Mouse (Mus musculus) urinary bladder, postnatal 4 days (tissue): ENCODE data around the gene Zfp668.
A peak's percentile ranks its signal among the peaks of the same experiment; 100 is the strongest.
"Not testable (repeated sequence)": the region's sequence is repeated elsewhere in the genome, so short reads cannot be mapped to it uniquely, and the experiment has no call there.

ENCODE experiments used
- DNase-seq, 2 experiments: peaks; one replicate each; pipeline ENCODE4 v3.0.0; 2021 to 2022; ENCODE audit warnings: low spot score in 2 of 2

The Zfp668 gene

DNA sequence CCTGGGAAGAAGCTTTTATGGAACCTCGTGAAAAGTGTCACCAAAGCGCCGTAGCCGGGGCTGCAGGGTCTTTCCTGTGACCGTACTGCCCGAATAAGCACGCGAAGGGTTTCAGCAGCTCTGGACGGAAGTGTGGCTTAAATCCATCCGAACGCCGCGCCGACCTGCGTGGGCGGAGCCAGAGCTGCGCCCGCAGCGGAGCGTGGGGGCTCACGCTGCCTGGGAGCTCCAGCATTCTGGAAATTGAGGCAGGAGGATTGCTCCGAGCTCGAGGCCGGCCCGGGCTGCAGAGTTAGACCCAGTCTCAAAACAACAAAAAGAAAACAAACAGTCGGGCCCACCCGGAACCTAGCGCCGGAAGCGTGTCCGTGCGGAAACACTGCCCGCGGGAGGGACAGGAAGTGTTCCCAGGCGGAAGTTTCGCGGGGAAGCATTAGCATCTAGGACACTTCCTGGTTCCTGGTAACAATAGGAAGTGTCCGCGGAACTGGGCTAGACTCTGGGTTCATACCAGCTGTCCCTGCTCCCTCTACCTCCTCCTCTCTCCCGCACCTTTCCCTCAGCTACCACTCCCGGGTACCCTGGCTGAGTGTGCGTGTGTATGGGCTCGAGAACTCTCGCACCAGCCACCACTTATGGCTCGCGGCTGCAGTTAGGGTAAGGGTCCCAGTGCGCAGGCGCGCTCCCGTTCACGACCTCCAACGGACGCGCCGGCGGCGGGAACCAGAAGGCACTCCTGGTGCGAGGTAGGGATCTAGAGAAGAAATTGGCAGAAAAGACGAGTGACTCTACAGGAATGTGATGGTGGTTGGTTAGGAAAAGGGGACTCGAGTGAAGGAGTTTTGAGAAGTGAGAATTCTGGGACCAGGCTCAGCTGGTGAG is at the start of gene Zfp668:
Gene Zfp668, minus strand, starts transcription at position 362 of the 882 bp plus-strand sequence.
- DNase-seq = peak; percentile 85 to 91

DNA sequence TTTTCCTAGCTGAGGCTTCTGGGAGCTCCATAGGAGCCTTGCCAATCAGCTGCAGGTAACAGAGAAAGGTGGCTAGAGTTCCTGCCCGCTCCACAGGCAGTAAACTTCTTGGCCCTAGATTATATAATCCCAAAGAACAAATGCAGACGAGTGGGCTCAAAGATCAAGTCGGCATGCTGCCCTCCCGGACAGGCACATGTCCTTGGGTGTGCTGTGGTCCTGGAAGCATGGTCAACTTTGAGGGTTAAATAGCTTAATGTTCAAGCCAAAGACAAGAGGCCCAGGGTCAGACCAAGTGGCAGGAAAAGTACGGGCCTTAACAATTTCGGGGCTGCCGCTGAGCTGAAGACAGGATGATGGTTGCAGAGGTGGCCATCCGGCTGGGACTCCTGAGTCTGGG is 49.4 kb upstream of the Zfp668 start:
- no peak for DNase-seq

DNA sequence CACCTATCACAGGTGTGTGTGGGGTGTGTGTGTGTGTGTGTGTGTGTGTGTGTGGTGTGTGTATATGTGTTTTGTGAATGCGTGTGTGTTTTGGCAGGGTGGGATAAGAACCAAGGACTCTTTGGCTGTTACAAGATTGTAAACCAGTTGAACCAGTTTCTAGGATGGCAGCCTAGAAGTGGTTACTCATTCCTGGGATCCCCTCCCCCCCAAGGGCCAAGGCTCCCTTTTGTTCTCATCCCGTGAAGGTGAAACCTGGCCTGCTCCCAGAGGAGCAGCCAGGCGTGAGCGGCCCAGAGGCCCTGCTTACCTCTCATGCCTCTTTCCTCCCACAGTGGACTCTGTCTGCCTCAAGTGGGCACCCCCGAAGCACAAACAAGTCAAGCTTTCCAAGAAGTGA is 48.6 kb upstream of the Zfp668 start:
- DNase-seq = no peak

DNA sequence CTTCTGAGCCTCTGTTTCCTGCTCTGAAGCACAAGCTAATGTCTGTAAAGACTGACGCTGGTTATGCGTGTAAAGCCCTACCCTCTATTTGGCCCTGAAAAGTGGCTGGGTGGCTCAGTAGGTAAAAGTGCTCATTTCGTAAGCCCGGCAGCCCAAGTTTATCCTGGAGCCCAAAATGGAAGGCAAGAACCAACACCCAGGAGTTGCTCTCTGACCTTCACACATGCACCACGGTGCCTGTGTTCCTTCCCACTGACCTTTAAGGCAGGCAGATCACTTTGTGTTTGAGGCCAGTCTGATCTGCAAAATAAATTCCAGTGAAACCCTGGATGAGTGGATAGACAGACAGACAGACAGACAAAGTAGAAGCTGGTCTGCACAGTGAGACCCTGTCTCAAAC is 47.1 kb upstream of the Zfp668 start:
- DNase-seq = no peak

DNA sequence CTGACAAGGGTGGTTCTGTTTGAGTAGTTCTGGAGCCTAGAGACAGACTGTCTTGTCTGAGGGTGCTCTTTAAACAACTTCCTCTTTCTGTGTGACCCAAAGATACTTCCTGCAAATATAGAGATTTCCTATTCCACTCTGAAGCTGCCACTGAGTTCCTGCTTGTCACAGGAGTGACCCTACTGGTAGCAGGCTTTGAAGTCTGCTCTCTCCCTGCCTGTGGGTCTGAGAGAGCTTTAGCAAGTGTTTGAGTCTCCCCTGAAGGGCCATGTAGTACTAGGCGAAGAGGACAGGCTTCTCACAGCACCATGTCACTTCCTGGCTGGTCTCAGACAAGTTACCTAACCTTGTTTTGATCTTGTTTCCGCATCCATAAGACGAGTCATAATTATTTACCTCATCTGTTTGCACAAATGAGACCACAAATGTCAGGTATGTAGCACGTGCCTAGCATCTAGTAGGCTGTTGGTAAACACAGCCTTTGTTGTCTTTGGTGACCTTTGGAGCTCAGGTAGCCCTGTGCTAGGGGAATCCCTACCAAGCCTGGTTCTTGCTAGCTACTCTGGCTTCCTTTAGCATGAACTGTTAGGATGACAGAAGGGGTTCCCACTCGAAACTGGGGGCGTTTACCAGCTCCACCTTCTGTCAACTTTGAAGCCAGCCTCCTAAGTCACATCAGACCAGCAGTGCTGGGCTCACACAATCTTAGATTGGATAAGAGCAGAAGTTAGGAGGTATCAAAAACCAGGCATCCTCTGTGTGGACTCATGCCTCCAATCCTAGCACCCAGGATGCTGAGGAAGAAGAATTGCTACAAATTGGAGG is 46.0 kb upstream of the Zfp668 start:
- DNase-seq = no peak

DNA sequence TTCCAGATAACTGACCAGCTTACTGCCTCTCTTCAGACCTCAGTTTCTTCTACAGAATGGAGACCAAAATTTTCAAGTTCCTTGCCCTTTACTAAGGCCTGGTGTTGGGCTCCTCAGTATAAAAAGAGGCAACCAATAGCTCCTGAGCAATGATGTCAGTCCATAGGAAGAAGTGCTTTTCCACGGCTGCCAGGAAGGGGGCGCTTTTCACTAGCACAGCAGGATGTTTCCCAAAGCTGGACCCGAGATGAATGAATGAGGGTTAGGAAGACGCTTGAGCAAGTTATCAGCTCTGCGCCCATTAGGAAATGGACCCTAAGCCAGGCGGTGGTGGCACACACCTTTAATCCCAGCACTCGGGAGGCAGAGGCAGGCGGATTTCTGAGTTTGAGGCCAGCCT is 44.9 kb upstream of the Zfp668 start:
- no peak for DNase-seq

DNA sequence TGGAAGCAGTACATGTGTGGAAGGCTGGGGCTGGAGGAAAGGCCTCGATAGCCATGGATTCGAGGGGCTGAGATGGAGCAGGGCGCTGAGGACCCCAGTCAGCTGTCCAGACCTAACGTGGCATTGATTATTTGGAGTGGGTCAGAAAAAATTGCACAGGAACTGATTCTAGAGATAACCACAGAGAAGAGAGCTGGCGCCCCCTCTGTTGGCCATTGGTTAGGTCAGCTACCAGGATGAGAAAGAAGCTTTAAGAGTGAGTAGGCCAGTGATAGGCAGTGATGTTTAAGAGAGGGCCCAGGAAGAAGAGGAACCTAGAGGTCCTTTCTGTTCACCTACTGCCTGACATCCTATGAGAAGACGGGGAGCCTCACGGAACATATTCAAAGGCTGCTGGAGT is 42.7 kb upstream of the Zfp668 start:
- DNase-seq = no peak

DNA sequence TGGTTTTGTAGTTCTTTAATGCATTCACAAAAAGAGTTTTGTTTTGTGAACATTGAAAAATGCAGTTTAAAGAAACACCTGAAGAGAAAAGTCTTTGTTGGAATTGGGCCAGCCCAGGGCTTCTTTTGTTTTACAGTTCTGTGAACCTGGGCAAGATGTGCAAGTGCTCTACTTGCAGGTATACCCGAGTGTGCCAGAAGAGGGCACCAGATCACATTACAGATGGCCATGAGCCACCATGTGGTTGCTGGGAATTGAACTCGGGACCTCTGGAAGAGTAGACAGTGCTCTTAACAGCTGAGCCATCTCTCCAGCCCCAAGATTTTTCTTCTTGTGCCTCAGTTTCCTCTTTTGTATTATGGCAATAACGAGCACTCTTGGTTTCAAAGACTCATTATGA is 41.6 kb upstream of the Zfp668 start:
- no peak for DNase-seq

DNA sequence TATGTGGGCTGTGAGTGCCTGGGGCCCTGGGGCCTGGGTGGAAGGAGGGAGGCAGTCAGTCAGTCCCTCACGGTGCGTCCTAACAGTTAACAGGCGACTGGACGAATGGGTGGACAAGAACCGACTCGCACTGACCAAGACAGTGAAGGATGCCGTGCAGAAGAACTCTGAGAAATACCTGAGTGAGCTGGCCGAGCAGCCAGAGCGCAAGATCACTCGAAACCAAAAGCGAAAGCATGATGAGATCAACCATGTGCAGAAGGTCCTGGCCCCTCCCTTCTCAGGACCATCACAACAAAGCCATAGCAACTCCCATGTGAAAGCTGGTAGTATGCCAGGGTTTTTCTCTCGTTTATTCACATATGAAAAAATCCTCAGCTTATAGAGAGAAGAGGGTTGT is 38.7 kb upstream of the Zfp668 start:
- no peak for DNase-seq

DNA sequence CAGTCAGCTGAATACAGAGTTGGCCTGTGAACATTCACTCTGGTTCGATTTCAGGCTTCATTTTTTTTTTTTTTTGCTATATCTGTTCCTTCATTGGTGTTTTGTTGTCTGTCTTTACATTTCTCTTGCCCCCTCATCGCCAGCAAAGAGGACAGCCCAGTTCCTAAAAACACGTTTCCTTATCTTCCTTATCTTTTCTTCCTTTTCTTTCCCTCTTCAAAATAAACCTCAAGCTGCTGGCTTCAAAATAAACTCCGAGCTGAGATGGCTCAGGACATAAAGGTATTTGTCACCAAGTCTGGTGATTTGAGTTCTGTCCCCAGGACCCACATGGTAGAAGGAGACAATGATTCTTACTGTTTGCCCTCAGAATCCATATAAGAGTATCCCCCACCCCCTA is 36.3 kb upstream of the Zfp668 start:
- DNase-seq = no peak

DNA sequence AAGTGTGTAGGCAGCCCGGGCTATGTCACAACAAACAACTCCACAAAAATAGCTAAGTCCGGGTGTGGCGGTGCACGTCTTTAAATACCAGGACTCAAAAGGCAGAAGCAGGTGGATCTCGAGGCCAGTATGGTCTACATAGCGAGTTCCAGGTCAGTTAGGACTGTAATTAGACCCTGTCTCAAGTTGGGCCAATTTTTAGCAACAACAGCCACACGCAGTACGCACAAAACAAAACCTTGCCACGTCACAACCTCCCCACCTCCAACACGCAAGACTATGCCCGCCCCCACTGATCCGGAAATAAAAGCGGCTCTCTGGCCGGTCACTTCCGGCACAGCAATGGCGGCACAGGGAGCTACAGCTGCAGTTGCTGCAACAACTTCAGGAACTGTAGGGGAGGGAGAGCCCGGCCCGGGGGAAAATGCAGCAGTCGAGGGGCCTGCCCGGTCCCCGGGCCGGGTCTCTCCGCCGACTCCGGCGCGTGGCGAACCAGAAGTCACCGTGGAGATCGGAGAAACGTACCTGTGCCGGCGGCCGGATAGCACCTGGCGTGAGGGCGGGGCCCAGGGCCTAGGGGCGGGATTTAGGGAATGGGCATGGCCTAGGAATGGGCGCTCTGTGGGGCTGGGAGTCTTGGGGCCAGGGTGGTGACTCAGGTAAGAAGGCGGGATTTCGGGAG is 35.7 kb upstream of the Zfp668 start, which contains the start of gene Kat8:
Gene Kat8, plus strand, starts transcription at position 327 of the 682 bp plus-strand sequence.
- peak; percentile 84 to 87 for DNase-seq

DNA sequence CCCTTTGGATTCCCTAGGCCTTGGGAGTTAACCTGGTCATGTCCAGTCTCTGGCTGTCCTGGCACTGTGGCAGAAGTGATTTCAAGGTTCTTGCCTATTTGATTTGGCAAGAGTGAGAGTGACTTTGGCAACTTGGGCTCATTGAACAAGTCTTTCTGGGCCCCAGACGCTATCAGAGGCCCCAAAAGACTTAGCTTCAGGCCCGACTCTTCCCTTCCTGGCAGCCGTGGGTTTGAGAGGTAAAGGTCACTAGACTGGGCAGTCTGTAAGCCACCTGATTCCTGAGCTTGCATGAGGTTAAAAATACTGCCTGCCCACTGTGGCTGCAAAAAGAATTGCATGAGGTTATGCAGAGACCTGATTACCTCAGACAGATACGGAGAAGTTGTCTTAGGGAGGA is 32.0 kb upstream of the Zfp668 start:
- no peak for DNase-seq

DNA sequence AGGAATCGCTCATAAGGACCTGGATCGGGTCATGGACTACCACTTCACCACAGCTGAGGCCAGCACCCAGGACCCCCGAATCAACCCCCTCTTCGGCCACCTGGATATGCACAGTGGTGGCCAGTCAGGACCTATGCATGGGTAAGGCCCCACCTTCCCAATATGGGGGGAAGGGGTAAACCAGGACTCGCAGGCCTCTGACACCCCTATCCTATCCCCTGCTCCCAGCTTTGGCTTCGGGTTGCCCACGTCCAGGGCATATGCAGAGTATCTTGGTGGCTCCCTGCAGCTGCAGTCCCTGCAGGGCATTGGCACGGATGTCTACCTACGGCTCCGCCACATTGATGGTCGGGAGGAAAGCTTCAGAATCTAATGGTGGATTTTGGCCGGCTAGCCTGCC is 31.3 kb upstream of the Zfp668 start:
- no peak for DNase-seq

DNA sequence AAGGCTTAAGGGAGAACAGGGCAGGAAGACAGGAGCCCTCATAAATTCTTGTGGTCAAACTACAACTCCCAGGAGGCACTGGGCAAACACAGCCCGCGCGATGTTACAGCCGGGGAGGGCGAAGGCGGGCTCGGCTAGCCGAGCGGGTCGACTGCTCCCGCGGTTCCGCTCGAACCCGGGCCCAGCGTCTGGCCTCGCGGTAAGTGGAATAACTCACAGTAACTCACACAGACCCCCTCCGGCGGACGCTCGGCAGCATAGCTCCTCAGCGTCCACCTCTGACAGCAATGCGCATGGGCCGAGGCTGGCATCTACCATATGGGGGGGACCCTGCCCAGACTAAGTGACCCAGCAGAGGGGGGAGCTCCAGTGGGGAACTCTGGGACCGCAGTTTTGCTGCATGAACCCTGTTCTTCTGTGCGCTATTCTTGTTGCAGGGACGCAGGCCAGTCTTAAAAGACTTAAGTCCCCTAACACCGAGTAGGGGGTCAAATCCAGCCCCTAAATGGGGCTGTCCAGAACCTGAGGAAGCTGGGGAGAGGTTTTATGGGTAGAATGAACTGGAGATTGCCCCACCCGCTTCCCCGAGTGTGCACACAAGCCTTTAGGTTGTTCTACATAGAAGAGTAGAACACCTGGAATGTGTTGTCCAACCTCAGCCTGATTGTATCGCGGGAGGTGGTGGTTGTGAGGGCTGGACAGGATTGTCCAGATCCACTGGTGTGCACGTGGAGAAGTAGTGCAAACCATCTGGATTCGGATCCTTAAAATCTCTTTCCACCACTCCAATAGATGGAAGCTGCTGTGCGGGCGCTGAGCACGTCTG is 27.6 kb upstream of the Zfp668 start, which contains the start of gene Bckdk:
Gene Bckdk, plus strand, starts transcription at position 112 of the 826 bp plus-strand sequence.
- DNase-seq = peak; percentile 77 to 83

DNA sequence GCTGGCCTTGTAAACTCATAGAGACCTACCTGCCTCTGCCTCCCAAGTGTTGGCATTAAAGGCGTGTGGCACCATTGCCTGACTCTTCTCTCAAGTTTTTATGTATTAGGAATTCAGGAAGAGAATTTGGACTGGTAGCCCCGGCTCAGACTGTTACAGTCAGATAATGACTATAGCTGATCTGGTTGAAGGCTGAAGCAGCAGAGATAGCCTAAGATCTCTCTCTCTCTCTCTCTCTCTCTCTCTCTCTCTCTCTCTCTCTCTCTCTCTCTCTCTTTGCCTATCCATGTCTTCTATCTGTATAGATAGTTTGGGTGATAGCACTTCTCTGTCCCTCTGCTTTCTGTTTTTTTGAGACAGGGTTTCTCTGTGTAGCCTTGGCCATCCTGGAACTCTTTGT is 25.1 kb upstream of the Zfp668 start:
- no peak for DNase-seq

DNA sequence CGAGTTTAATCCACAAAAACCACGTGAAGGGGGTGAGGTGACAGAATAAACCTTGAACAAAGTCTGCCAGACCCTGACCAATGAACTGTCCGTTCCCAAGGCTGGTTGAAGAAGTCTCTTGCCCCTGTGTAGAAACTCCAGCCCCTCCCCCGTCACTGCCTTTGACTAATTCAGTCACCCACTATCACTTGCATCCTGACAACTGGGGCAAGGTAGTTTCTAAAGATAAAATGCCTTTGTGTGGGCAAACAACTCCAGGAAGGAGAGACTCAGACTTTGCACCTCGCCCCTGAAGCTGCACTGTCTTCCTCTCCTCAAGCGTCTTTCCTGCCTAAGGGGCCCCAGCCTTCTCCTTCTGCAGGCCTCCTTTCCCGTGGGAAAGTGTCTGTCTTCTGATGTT is 23.4 kb upstream of the Zfp668 start:
- DNase-seq = no peak

DNA sequence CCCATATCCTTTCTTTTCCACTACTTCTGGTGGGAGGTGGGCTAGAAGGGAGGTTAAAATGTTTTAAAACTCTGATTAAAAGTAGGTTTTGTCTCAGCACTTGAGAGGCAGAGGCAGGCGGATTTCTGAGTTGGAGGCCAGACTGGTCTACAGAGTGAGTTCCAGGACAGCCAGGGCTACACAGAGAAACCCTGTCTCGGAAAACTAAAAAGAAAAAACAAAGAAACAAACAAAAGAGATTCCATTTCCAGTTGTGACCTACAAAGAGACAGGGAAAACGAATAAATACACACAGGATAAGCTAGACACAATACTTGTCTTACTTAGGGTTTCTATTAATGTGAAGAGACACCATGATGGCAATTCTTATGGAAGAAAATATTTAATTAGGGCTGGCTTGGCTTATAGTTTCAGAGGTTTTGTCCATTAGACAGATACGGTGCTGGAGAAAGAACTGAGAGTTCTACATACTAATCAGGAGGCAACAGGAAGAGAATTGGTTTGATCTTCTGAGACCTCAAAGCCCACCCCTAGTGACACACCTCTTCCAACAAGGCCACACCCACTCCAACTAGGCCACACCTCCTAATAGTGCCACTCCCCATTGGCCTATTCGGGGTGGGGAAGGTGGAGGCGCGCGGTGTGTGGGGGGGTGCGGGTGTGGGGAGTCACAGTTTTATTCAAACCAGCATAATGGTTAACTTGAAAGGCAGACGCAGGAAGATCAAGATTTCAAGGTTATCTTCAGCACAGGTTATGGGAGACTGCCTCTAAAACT is 21.7 kb upstream of the Zfp668 start:
- no peak for DNase-seq

DNA sequence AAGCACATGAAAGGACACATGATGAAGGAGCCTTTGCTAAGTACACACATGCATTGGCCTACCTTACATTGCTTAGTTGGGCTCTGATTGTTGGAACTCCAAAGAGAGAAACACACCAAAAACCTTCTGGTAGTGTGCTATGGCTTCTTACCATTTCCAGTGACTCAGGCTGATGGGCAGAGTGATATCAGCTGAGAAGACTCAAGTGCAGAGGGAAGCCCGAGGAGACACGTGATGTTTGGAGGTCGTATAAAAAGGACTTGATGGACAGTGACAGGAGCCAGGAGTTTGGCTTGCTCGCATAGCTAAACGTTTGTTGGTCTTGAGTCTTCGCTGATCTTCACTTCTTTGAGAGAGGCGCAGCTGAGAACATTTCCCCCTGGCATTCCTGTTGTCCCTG is 20.9 kb upstream of the Zfp668 start:
- no peak for DNase-seq

DNA sequence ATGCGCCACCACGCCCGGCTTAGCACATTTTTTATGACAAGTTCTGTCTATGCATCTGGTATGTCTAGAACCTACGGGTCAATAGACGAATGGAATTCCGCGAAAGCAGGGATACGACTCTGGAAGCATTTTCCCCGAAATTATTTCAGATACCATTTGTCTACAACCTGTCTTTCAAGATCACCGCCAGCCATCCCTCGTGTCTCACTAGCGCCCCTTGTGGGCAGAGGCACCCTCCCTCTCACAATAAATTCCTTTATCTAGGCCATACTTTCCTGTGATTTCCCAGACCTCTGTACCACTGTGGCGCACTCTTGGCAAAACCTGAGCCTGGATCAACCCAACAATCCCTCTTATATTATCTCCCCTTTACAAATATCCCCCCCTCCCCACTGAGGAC is 19.8 kb upstream of the Zfp668 start:
- DNase-seq = no peak

DNA sequence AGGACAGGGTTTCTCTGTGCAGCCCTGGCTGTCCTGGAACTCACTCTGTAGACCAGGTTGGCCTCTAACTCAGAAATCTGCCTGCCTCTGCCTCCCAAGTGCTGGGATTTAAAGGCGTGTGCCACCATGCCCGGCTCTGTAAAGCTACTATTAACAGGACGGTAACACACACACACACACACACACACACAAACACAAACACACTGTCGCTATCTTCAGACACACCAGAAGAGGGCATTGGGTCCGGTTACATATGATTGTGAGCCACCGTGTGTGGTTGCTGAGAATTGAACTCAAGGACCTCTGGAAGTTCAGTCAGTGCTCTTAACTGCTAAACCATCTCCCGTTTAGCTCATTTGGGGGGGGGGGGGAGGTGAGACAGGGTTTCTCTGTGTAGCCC is 19.3 kb upstream of the Zfp668 start:
- DNase-seq = not testable (repeated sequence)

DNA sequence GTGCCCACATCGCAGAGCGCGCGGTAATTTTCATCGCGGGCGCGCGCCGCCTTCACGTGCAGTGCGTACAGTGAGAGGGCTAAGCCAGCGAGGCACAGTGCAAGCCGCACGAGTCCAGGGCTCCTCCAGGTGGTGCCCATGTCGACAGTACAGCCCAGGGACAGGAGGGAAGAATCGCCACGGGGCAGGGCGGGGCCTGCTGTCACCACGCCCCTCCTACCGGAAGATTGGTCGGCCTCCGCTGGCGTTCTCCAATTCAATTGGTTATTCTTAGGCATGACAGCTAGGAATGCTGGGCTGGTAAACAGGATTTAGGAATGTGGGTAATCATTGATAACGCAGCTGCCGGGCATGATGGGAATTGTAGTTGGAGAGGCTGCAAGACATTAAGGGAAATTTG is 18.8 kb upstream of the Zfp668 start, which contains the start of the genes Gm21974 and Vkorc1:
Gene Gm21974, minus strand, starts transcription at position 13 of the 400 bp plus-strand sequence.
Gene Vkorc1, minus strand, starts transcription at position 176 of the 400 bp plus-strand sequence.
- peak; percentile 94 to 95 for DNase-seq
